Mouse (Mus musculus) CH12.LX (cell line): ENCODE data around the gene Gm21992. TPM values are rescaled to one million over a fixed set of nuclear protein-coding genes. Genes with fewer than 3 reads are reported as not detected.

Experiments used
- DNase-seq: peaks from one replicate; pipeline ENCODE4 v3.0.0-alpha.2; 2013; ENCODE audit errors: extremely low read depth
- H3K27ac ChIP-seq: 2 replicates; pipeline ENCODE4 v1.5.1; 2012; ENCODE audit warnings: low read depth, mild to moderate bottlenecking, control low read depth, moderate library complexity; ENCODE audit not compliant: insufficient read depth
- H3K27me3 ChIP-seq: replicated peaks from 2 replicates; pipeline ENCODE3; 2012; ENCODE audit warnings: inconsistent platforms
- H3K36me3 ChIP-seq, 2 experiments: replicated peaks in 1 of 2; 2 replicates each; pipeline versions ENCODE3 to v1.6.1; 2012; ENCODE audit warnings: inconsistent platforms in 1 of 2, low read length in 1 of 2, mild to moderate bottlenecking in 1 of 2, mixed read lengths in 1 of 2, moderate library complexity in 1 of 2; ENCODE audit not compliant: control insufficient read depth in 1 of 2, insufficient read depth in 1 of 2
- H3K4me1 ChIP-seq, 2 experiments: 2 replicates each; pipeline ENCODE4 v1.6.1; 2012; ENCODE audit warnings: inconsistent platforms in 1 of 2, moderate library complexity in 1 of 2; ENCODE audit not compliant: insufficient read depth in 2 of 2, control insufficient read depth in 1 of 2
- H3K4me2 ChIP-seq: 2 replicates; pipeline ENCODE4 v1.6.1; 2012; ENCODE audit warnings: low read depth, mild to moderate bottlenecking, control low read depth; ENCODE audit not compliant: poor library complexity, insufficient read depth, severe bottlenecking
- H3K4me3 ChIP-seq, 3 experiments: fragments of 150-350 bp in 1 of 3; sonication (generic) in 1 of 3; replicated peaks in 1 of 3; 2 replicates each; pipeline versions ENCODE3 to v1.5.1; 2011 to 2012; ENCODE audit warnings: low read depth in 2 of 3, low read length in 2 of 3, mild to moderate bottlenecking in 2 of 3, moderate library complexity in 2 of 3, control low read depth in 1 of 3, improper control_type of control experiment in 1 of 3, inconsistent platforms in 1 of 3, mixed read lengths in 1 of 3; ENCODE audit not compliant: poor library complexity in 1 of 3
- H3K79me2 ChIP-seq: replicated peaks from 2 replicates; pipeline ENCODE4 v1.6.1; 2012; ENCODE audit warnings: mild to moderate bottlenecking, moderate library complexity; ENCODE audit not compliant: control insufficient read depth, poor library complexity, insufficient read depth, severe bottlenecking; ENCODE audit errors: extremely low read depth
- H3K9ac ChIP-seq: 2 replicates; pipeline ENCODE4 v1.6.1; 2012; ENCODE audit warnings: low read depth, mild to moderate bottlenecking, control low read depth, moderate library complexity; ENCODE audit not compliant: insufficient read depth
- H3K9me3 ChIP-seq: replicated peaks from 2 replicates; pipeline ENCODE3; 2012; ENCODE audit warnings: low read length, inconsistent platforms, mixed read lengths
- CHD1 ChIP-seq: IDR thresholded peaks from 2 replicates; pipeline ENCODE4 v1.6.1; 2012; ENCODE audit warnings: low read depth, low read length, improper control_type of control experiment, inconsistent platforms
- CHD2 ChIP-seq: IDR thresholded peaks from 2 replicates; pipeline ENCODE4 v1.6.1; 2011; ENCODE audit warnings: low read length, improper control_type of control experiment
- CTCF ChIP-seq, 2 experiments: IDR thresholded peaks in 1 of 2; conservative IDR thresholded peaks in 1 of 2; 2 replicates each; pipeline ENCODE4 v1.5.1; 2011 to 2012; ENCODE audit warnings: low read depth in 2 of 2, low read length in 2 of 2, improper control_type of control experiment in 1 of 2, inconsistent platforms in 1 of 2, mild to moderate bottlenecking in 1 of 2, moderate library complexity in 1 of 2
- E2F4 ChIP-seq: IDR thresholded peaks from 2 replicates; pipeline ENCODE4 v1.6.1; 2011; ENCODE audit warnings: low read depth, low read length, improper control_type of control experiment; ENCODE audit not compliant: insufficient replicate concordance
- ELF1 ChIP-seq: IDR thresholded peaks from 2 replicates; pipeline ENCODE4 v1.6.1; 2014; ENCODE audit warnings: low read depth, mild to moderate bottlenecking, inconsistent platforms, low read length, improper control_type of control experiment
- EP300 ChIP-seq: IDR thresholded peaks from 2 replicates; pipeline ENCODE4 v1.6.1; 2011; ENCODE audit warnings: low read length, improper control_type of control experiment
- ETS1 ChIP-seq: conservative IDR thresholded peaks from 2 replicates; pipeline ENCODE4 v1.6.1; 2012; ENCODE audit warnings: low read depth, mild to moderate bottlenecking, inconsistent platforms, low read length, improper control_type of control experiment, moderate library complexity
- GABPA ChIP-seq: IDR thresholded peaks from 2 replicates; pipeline ENCODE4 v1.6.1; 2012; ENCODE audit warnings: low read depth, low read length, improper control_type of control experiment, inconsistent platforms; ENCODE audit not compliant: insufficient replicate concordance
- HCFC1 ChIP-seq: IDR thresholded peaks from 2 replicates; pipeline ENCODE4 v1.6.1; 2012; ENCODE audit warnings: low read depth, mild to moderate bottlenecking, inconsistent platforms, low read length, improper control_type of control experiment
- JUN ChIP-seq: IDR thresholded peaks from 2 replicates; pipeline ENCODE4 v1.6.1; 2011; ENCODE audit warnings: low read depth, mild to moderate bottlenecking, low read length, improper control_type of control experiment, moderate library complexity; ENCODE audit not compliant: insufficient read depth
- JUND ChIP-seq: conservative IDR thresholded peaks from 2 replicates; pipeline ENCODE4 v1.6.1; 2011; ENCODE audit warnings: low read depth, low read length, improper control_type of control experiment
- KAT2A ChIP-seq: IDR thresholded peaks from 2 replicates; pipeline ENCODE4 v1.6.1; 2012; ENCODE audit warnings: low read length, improper control_type of control experiment, inconsistent platforms; ENCODE audit not compliant: insufficient replicate concordance
- MAFK ChIP-seq: IDR thresholded peaks from 2 replicates; pipeline ENCODE4 v1.6.1; 2011; ENCODE audit warnings: low read length, improper control_type of control experiment; ENCODE audit not compliant: insufficient replicate concordance
- MAX ChIP-seq: IDR thresholded peaks from 2 replicates; pipeline ENCODE4 v1.6.1; 2011; ENCODE audit warnings: low read length, improper control_type of control experiment
- MAZ ChIP-seq: IDR thresholded peaks from 2 replicates; pipeline ENCODE4 v1.6.1; 2012; ENCODE audit warnings: low read depth, mild to moderate bottlenecking, inconsistent platforms, low read length, improper control_type of control experiment, moderate library complexity
- MEF2A ChIP-seq: IDR thresholded peaks from 2 replicates; pipeline ENCODE4 v1.6.1; 2014; ENCODE audit warnings: low read depth, mild to moderate bottlenecking, inconsistent platforms, low read length, improper control_type of control experiment, borderline replicate concordance
- MXI1 ChIP-seq: IDR thresholded peaks from 2 replicates; pipeline ENCODE4 v1.6.1; 2011; ENCODE audit warnings: mild to moderate bottlenecking, low read depth, low read length, improper control_type of control experiment
- MYC ChIP-seq: IDR thresholded peaks from 2 replicates; pipeline ENCODE4 v1.6.1; 2011; ENCODE audit warnings: low read depth, mild to moderate bottlenecking, improper control_type of control experiment, low read length
- NELFE ChIP-seq: IDR thresholded peaks from 2 replicates; pipeline ENCODE4 v1.6.1; 2011; ENCODE audit warnings: low read depth, low read length, improper control_type of control experiment
- PAX5 ChIP-seq: IDR thresholded peaks from 2 replicates; pipeline ENCODE4 v1.6.1; 2012; ENCODE audit warnings: low read length, inconsistent platforms, mixed read lengths
- RAD21 ChIP-seq: IDR thresholded peaks from 2 replicates; pipeline ENCODE4 v1.6.1; 2011; ENCODE audit warnings: low read depth, mild to moderate bottlenecking, low read length, improper control_type of control experiment, moderate library complexity
- SIN3A ChIP-seq: IDR thresholded peaks from 2 replicates; pipeline ENCODE4 v1.6.1; 2012; ENCODE audit warnings: low read length, improper control_type of control experiment, inconsistent platforms
- SMC3 ChIP-seq: IDR thresholded peaks from 2 replicates; pipeline ENCODE4 v1.6.1; 2011; ENCODE audit warnings: low read depth, low read length, improper control_type of control experiment
- TCF12 ChIP-seq: IDR thresholded peaks from 2 replicates; pipeline ENCODE4 v1.6.1; 2014; ENCODE audit warnings: low read depth, mild to moderate bottlenecking, inconsistent platforms, low read length, improper control_type of control experiment
- UBTF ChIP-seq: IDR thresholded peaks from 2 replicates; pipeline ENCODE4 v1.6.1; 2012; ENCODE audit warnings: low read depth, mild to moderate bottlenecking, inconsistent platforms, low read length, improper control_type of control experiment, moderate library complexity
- USF2 ChIP-seq: conservative IDR thresholded peaks from 2 replicates; pipeline ENCODE4 v1.6.1; 2011; ENCODE audit warnings: low read depth, low read length, improper control_type of control experiment
- ZC3H11A ChIP-seq: IDR thresholded peaks from 2 replicates; pipeline ENCODE4 v1.6.1; 2012; ENCODE audit warnings: low read depth, mild to moderate bottlenecking, inconsistent platforms, low read length, improper control_type of control experiment
- ZKSCAN1 ChIP-seq: IDR thresholded peaks from 2 replicates; pipeline ENCODE4 v1.6.1; 2012; ENCODE audit warnings: low read depth, inconsistent platforms, low read length, improper control_type of control experiment, borderline replicate concordance
- ZMIZ1 ChIP-seq: IDR thresholded peaks from 2 replicates; pipeline ENCODE4 v1.6.1; 2012; ENCODE audit warnings: low read depth, mild to moderate bottlenecking, inconsistent platforms, low read length, improper control_type of control experiment
- ZNF384 ChIP-seq: IDR thresholded peaks from 2 replicates; pipeline ENCODE4 v1.6.1; 2012; ENCODE audit warnings: low read depth, low read length, improper control_type of control experiment, inconsistent platforms
- dilution Hi-C: fragments of 300-500 bp; cut with MboI; formaldehyde crosslinking; loops from 2 replicates; pipeline ENCODE4 v1.14.3; 2020; ENCODE audit warnings: low sequenced_read_pairs; ENCODE audit not compliant: extremely low pct_unique_long_range_greater_than_20kb, extremely low pct_ligation_motif_present
- in situ Hi-C: fragments of 300-500 bp; cut with MboI; formaldehyde crosslinking; loops from 3 replicates; pipeline ENCODE4 v1.14.3; 2019; ENCODE audit warnings: low sequenced_read_pairs, low pct_ligation_motif_present, low pct_unique_long_range_greater_than_20kb, mixed read lengths
- polyA plus RNA-seq: library from polyadenylated mRNA; unstranded; fragments of >175 nt; gene quantifications from 2 replicates; pipeline ENCODE4 v1.2.1, GENCODE M21; 2012; ENCODE audit warnings: low read depth; ENCODE audit not compliant: insufficient read length
- total RNA-seq, 2 experiments: library from RNA; depleted of rRNA; stranded (reverse); fragments of 300-350 nt in 1 of 2; fragments of >200 nt in 1 of 2; gene quantifications; 2 replicates each; pipeline ENCODE4 v1.2.3; 2012 to 2014

Gm21992 gene
- total and polyA plus RNA-seq, 3 experiments: 3.9 to 44.3 (median 17.0) TPM

- Histone ChIP-seq H3K4me1 (peaks cover 6 to 29% of the 10 kb centered on the region in 2 experiments; a peak in 3 of 4 replicates), H3K27ac (no peak overlapping the region), H3K9me3 (no peaks in the 10 kb centered on the region), H3K36me3 (peaks cover 25 to 56% of the 10 kb centered on the region in 2 experiments), H3K9ac (no peak overlapping the region), H3K79me2 (peaks cover 87% of the 10 kb centered on the region), H3K4me2 (no peak overlapping the region), H3K27me3 (no peaks in the 10 kb centered on the region), H3K4me3 (no peak overlapping the region)
- DNase-seq: no peak
- in situ Hi-C loops (no loop called here), dilution Hi-C loops (no loop called here)
- no peak for TF ChIP-seq CHD1
- TF ChIP-seq RAD21: no peak
- no peak for TF ChIP-seq MAFK
- TF ChIP-seq CTCF (conservative IDR thresholded peaks at IDR 0.05 in 1 of 2, IDR thresholded peaks at IDR 0.05 in 1 of 2; ENCODE audit: low read depth in 2 of 2, low read length in 2 of 2): no peak
- no peak for TF ChIP-seq UBTF
- TF ChIP-seq JUND: no peak
- TF ChIP-seq GABPA: no peak
- TF ChIP-seq E2F4: no peak
- no peak for TF ChIP-seq ZMIZ1
- TF ChIP-seq TCF12: no peak
- TF ChIP-seq MAZ: no peak
Measured at GRCm38 (mm10) chr19:4795929-4796328, 15.5 kb downstream of the Gm21992 start.

- Histone ChIP-seq H3K79me2 (peaks cover 87% of the 10 kb centered on the region), H3K9ac (peak within 1 kb of the TSS; percentile 97), H3K4me3 (peak within 1 kb of the TSS; percentile 73 to 87 (median 84)), H3K27ac (peak within 1 kb of the TSS; percentile 92; the same call in 1 of the 2 replicates), H3K27me3 (no peaks in the 10 kb centered on the region), H3K36me3 (peaks cover 20 to 53% of the 10 kb centered on the region in 2 experiments), H3K4me2 (peak within 1 kb of the TSS; percentile 95), H3K9me3 (no peaks in the 10 kb centered on the region), H3K4me1 (peaks cover 8 to 45% of the 10 kb centered on the region in 2 experiments; a peak in 3 of 4 replicates)
- dilution Hi-C loops: no loop called here
- peak; percentile 100 for DNase-seq
- in situ Hi-C loops: no loop called here
- TF ChIP-seq HCFC1 (peak; percentile 77), SIN3A (peak; percentile 58; the same call in 1 of the 2 replicates), JUND (no peak), ZNF384 (no peak), CTCF (conservative IDR thresholded peaks at IDR 0.05 in 1 of 2, IDR thresholded peaks at IDR 0.05 in 1 of 2; ENCODE audit: low read depth in 2 of 2, low read length in 2 of 2) (no peak), MAFK (no peak), GABPA (no peak), MXI1 (peak; percentile 23), USF2 (no peak), PAX5 (no peak), JUN (no peak), SMC3 (no peak), UBTF (no peak), ZC3H11A (no peak), MAZ (0 out of 2 replicates have a peak, but pooled peaks have one; percentile 41), MAX (peak; percentile 95), ZKSCAN1 (no peak), EP300 (no peak), ETS1 (no peak), NELFE (peak; percentile 80), RAD21 (no peak), MEF2A (0 out of 2 replicates have a peak, but pooled peaks have one; percentile 3), MYC (peak; percentile 99), ELF1 (peak; percentile 90), CHD2 (peak; percentile 93), KAT2A (peak; percentile 72; the same call in 1 of the 2 replicates), E2F4 (no peak)
Measured at GRCm38 (mm10) chr19:4793831-4794422, 17.5 kb downstream of the Gm21992 start, which contains the start of gene Rbm4. Gene Rbm4 (minus strand): TSS chr19:4793901.
